Mouse (Mus musculus): ENCODE results near the gene Ankrd54.

DNA sequence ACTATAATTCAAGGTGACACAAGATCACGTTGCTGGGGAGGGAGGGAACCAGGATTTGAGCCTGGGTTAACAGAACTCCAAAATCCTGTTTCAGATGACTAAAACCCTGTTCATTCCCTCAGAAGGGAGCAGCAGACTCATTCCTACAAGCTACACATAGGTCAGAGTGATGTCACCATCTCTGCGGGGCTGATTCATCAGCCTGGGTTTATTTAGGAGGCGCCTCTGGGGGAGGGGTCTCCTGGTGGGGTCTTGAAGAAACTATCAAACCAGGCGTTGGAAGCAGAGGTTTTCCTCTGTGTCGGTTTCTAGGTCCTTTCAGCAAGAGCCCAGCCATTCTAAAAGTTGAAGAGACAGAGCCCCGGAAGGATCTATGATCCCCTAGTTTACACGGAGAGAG is 45.3 kb upstream of the Ankrd54 start:
- TF ChIP-seq CTCF (IDR thresholded peaks at IDR 0.05; ENCODE audit: low read depth) (no peak), EP300 (IDR thresholded peaks at IDR 0.05; ENCODE audit: low read depth) (no peak)
